Mouse (Mus musculus): ENCODE measurements around the gene Rdh13.

DNA sequence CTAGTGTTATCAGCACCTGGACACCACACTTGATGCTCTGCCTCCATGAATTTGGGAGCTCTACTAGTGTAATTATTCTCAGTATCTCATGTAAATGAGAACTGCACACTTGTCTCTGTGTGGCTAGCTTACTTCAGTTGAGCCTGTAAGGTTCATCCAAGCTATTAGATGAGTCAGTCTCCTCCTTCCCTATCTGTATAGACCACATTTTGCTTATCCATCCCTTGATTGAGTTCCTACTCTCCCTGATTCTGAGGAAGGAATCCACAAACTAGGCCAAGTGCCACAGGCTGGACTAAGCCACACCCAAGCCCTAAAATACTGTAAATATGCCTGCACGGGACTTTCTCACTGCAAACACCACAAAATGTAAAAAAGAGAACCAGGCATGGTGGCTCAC lies 48.5 kb upstream of the Rdh13 start:
- TF ChIP-seq POLR2A (IDR thresholded peaks at IDR 0.05; ENCODE audit: borderline replicate concordance, extremely low read depth, low read depth, low read length) (no peak), CTCF (IDR thresholded peaks at IDR 0.05; ENCODE audit: insufficient read depth, low read length) (no peak)

Measured in lung, adult 2 months (tissue).